Mouse (Mus musculus): Measurements from ENCODE around the gene Myo1d.

The Myo1d gene

DNA sequence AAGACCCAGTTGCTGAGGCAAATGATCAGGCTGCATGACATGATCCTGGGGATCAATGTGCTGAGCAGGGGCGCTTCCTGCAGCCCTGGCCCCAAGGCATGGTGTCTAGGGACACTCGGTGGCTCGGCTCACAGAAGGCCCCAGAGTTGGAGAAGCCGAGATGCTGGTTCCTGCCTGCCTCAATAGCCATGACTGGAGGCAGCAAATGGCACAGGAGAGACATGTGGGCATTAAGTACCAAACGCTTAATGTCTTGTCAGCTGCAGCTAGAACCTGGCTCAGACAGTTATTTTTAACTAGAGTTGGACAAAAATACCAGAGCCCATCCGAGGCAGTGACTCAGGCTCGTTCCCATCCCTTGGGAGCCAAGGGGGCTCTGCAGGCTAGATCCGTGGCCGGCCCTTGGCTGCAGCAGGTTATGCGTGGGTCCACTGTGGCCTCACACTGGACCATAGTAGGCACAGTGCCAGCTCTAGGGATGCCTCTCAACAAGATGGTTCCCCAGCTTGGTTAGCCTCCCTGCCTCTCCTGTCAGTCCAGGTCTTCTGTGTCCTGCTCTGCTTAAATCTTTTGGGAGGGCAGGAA is 294.1 kb downstream of the Myo1d start:
- in situ Hi-C loops (cut with MboI, MseI), result no loop called here

DNA sequence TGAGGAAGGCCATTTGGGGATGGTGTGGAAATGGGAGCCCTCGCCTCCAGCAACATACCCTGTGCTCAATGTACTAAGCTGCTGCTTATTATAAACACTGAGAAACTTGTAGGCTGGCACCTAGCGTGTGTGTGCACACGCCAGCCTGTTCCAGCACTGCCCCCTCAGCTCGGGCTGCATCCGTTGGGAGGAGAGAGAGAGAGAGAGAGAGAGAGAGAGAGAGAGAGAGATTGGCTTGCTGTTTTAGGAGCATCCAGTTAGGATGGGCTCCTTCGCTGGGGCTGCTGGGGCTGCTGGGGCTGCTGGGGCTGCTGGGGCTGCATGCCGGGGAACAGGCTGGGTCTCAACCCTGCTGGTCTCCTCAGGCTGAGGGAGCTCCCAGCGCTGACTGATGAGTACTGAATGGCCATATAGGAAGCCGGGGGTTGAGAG is 294.7 kb downstream of the Myo1d start:
- in situ Hi-C loops (cut with MboI, MseI), result no loop called here

DNA sequence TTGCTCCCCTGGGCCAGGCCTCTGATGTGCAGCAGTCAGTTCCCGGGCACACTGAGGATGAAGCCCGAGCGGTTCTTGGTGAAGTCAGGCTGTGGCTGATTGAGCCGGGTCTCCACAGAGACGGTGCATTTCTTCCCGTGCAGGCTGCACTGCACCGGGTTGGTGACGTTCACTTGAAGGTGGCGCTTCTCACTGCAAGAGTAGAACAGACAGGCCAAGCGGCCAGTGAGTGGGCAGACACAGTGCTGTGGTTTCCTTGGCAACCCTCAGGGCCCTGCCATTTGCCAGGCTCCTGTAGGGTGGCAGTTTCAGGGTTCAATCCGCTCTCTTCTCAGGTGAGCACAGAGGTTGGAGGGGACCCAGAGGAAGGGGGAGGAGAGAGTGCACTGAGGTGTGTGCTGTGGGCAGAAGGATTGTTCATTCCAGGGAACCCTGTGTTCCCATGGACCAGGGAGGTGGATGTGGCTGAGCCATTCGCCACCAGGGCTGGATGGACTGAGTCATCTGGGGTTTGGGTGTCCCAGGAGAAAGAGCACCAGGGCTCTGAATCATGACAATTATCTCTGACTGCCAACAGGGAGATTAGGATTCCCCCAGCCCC is 295.5 kb downstream of the Myo1d start:
- in situ Hi-C loops (cut with MboI, MseI), result no loop called here

DNA sequence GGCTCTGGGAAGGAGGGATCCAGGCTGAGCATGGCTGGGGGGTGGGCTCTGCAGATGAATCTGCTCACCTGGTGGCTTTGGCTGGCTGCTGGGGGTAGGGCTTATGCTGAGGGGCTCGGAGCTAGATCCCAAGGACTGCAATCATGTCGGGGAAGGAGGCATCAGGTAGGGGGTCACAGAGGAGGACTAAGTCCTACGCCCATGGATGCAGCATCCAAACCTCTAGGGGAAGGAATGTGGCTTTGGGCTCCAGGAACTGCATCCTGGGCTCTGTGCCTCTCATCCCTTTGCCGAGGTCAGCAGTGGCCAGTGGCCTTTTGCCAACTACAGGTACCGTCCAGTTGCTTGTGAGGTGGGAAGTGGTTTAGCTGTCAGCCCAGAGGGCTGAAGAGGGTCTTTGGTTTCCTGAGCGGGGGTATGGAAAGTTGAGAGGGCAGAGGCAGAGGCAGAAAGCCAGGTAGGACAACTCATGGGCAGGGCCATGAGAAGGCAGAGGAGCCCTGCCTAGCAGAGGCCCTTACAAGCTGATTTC is 296.2 kb downstream of the Myo1d start:
- in situ Hi-C loops (cut with MboI, MseI), result no loop called here

DNA sequence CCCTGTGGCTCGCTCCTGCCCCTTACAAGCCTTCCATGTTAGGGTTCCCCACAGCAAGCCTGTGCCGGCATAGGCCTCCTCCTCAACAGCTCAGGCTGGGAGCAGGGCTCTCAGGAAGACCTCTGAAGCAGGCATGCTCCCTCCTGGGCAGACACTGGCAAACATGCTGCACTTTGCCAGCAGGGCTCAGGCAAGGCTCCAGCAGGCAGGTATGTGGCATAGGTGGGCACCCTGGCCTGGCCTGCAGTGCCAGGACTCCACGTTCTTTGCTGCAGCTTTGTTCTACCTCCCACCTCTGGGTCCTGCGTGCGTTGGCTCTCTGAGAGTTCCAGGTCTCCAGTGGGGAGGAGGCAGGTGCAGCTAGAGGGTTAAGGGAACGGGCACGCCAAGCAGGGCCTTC is 296.9 kb downstream of the Myo1d start:
- in situ Hi-C loops (cut with MboI, MseI), result no loop called here

DNA sequence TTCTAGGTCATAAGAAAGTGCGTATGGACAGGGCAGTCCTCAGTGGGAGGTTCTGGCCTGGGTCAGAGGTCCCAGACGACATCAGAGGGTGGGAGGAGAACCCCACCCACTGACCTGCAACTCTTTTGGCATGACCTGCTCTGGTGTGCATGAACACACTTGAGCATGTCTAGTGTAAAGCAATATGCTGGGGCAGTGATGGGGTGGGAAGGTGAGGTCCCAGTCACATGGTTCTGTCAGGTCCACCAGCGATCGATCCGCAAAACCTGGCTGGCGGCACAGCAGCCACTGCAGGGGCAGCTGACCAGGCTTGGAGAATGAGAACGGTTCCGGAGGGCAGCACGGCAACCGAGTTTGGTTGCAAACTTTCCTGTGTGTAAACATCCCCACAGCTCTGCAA is 297.5 kb downstream of the Myo1d start:
- in situ Hi-C loops (cut with MboI, MseI), result no loop called here

DNA sequence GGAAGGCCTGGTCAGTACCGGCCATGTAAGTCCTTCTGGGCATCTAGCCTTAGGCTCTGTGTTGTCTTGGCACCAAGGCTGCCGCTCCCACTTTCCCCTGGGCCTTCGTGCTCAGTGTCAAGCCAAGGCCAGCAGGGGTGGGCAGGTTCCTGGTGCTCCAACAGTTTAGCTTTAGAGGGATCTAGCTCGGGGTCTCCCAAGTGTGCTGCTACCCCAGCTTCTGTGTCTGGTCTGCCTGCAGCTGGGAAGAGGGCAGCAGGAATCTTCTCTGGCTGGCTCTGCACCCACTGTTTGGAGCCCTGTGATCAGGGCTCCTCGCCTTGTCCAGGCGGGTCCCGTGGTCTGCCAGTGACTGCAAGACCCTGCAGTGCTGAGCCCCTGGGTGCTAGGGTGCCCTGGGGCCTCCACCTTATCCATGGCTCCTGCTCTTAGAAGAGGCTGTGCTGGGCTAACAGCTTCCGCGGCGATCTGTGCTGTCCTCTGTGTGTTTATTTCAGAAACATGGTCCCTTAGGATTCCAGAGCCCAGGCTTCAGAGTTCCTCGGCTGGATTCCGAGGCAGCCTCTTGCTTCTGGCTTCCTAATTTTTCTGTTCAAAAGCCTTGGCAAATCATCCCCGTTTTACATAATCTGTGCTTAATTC is 298.3 kb downstream of the Myo1d start:
- in situ Hi-C loops (cut with MboI, MseI), result no loop called here

DNA sequence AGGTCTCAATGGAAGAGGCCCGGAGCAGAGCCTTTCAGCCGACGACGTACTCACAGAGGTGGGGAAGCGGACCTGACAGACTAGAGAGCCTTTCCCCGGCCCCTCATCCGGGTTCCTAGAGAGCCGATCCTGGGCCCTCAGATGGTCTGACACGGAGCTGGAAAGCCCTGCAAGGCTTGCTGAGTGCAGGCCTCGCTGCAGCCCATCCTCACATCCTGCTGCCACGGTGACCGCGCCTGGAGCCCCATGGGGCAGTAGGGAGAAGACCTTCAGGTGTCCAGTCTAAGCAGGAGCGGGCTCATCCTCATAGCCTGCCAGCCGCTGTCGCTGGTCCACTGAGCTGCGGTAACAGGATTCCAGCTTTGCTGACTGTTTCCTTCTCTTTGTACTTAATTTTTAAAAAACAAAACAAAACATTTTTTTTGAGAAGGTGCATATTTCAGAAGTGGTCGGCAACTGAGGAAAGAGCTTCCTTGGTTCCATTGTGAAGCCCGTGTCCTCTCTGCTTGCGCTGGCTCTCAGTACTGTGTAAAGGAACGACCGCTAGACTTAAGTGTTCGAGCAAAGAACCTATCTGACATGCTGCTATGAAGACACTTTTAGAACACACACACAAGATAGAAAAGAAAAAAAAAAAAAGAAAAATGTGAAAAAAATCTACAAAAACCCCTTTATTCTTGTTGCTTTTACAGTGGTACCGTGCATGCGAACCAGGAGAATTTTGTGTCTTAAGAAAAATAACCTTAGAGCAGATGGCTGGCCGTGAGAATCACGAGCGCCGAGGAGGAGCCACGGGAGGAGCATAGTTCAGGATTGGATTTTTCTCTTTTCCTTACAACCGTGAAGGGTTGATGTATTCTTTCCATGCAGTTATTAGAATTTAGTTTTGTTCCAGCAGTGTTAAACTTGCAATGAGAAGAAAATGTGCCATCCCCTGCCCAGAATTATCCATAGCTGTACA is 299.6 kb downstream of the Myo1d start:
- in situ Hi-C loops (cut with MboI, MseI), result no loop called here

DNA sequence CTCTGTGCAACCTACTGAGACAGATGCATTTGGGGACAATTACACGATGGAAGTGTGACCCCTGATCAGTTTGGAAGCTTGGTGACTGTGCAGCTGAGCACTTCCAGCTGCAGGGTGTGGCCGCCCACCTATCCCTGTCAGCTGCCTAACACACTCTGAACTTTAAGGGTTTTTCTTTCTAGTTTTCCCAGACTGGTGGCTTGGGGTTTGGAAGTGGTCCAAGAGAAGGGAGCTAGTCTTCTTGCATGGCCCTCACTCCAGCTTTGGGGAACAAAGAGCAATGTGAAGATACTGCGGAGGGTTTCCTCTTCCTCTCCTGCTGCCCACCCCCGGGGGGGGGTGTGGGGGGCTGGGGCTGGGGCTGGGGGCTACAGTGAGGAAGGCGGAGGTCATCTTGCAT is 300.4 kb downstream of the Myo1d start:
- in situ Hi-C loops (cut with MboI, MseI), result no loop called here

DNA sequence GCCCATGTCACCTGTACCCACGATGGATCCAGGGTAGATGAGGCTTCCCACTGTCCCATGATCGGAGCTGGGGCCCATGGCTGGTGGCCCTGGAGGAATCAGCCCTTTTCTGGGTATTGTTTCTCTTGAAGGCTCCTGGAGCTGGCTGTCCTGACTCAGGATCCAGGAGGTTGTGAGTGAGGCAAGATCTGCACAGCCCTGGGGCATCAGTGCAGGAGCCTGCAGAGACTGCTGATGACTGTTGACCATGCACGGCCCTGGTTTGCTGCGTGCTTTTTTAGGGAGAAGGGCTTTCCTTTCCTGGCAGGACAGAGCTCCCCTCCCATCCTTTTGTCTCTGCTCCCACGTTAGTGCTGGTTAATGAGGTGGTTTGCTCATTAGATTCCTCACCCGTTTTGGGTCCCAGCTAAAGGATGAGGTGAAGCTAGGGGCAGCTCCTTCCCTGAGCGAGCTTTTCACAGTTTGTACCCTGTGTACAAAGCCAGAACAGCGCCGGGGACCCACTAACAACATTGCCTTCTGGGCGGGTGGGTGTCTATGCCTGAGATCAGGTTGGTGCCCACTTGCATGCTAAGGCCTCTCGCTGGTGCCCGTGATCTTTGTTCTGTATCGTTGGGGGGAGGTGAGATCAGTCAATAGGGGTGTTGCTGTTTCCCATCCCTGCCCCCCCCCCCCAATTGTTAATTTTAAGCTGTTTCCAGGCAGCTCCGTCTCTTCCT is 301.0 kb downstream of the Myo1d start:
- in situ Hi-C loops (cut with MboI, MseI), result no loop called here

DNA sequence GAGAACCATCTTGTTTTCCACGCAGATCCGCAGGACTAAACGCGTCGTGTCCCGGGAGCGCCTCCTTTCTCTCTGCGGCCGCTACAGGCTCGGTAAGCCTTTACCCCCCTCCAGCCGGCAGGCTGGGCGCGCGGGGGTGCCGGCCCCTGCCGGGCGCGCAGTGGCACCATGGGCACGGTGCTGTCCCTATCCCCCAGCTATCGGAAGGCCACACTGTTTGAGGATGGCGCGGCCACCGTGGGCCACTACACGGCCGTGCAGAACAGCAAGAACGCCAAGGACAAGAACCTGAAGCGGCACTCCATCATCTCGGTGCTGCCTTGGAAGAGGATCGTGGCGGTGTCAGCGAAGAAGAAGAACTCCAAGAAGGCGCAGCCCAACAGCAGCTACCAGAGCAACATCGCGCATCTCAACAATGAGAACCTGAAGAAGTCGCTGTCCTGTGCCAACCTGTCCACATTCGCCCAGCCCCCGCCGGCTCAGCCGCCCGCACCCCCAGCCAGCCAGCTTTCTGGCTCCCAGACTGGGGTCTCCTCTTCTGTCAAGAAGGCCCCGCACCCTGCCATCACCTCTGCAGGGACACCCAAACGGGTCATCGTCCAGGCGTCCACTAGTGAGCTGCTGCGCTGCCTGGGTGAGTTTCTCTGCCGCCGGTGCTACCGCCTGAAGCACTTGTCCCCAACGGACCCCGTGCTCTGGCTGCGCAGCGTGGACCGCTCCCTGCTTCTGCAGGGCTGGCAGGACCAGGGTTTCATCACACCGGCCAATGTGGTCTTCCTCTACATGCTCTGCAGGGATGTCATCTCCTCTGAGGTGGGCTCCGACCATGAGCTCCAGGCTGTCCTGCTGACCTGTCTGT is 302.3 kb downstream of the Myo1d start:
- in situ Hi-C loops (cut with MboI, MseI), result no loop called here

DNA sequence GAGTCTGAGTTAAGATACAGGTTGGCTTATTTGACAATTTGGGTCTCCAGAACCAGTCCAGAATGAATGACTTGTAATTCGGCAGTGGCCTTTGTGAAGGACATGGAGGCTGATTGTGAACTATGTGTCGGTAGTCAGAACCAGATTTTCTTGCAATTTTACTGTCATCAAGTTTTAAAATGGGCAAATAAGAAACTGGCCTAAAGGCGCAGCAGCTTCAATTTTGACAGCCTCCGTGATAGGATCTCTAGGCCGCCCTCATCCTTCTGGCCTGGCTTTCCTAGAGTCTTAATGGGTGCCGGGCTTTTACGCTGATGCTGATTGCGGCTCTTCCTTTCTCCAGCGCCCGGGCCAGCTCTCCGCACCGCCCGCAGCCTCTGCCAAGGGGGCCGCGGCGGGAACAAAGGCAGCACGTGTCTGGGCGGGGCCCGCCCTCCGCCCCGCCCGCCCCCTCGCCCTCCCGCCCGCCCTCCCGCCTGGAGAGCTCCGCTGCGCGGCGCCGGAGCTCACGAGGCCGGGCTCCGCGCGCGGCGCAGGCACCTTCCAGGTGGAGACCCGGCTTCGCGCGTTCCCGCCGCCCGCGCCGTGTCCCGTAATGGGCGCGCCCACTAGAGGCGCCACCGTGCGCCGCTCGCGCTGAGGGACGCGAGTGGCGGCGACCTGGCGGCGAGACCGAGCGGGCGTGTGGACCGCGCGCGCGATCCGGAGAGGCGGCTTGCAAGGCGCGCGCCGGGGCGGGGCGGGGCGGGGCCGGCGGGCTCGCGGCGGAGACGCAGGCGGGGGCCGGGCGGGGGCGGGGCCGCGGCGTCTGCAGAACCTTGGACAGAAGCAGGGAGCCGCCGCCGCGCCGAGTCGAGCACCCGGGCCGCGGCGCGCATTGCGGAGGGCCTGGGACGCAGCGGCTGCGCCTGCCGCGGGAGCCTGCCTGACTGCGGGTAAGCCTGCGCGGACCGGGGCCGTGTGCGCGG is 303.3 kb downstream of the Myo1d start, which contains the start of gene Cdk5r1:
Gene Cdk5r1, plus strand, starts transcription at position 802 of the 968 bp plus-strand sequence.
- in situ Hi-C loops (cut with MboI, MseI), result no loop called here

DNA sequence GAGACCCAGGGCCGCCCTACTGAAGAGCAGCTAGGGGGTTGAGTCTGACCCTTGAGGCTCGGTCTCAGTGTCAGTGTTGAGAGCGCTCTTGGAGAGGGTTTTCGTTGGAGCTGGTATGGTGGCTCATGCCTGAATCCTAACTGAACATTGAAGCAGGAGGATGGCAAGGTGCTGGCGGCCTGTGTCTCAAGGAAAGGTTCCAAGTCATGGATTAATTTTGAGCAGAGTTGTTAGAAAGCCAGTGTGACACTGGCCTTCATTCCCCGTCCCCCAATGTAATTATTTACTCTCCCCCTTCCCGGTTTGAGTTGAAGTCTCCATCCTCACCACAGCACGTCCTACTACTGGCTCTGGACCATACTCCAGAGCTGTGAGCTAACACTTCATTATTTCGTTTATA is 304.3 kb downstream of the Myo1d start:
- in situ Hi-C loops (cut with MboI, MseI), result no loop called here

DNA sequence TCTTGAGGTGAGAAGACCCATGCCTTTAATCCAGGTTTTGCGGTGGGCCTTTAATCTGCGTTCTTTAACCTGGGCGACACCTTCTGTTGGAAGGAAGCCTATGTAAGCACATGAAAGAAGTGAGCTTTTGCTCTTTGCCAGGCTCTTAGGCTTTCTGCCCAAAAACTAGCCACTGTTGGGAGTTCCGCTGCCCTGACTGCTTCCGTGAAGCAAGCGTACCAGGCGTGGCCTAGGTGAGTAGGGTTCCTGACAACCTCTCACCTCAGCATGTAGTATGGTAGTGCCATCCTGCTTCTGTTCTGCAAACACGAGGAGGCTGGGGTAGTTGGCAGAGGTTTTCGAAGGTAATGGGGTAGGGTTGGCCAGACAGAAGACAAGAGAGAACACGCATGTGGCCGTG is 305.0 kb downstream of the Myo1d start:
- in situ Hi-C loops (cut with MboI, MseI), result no loop called here

DNA sequence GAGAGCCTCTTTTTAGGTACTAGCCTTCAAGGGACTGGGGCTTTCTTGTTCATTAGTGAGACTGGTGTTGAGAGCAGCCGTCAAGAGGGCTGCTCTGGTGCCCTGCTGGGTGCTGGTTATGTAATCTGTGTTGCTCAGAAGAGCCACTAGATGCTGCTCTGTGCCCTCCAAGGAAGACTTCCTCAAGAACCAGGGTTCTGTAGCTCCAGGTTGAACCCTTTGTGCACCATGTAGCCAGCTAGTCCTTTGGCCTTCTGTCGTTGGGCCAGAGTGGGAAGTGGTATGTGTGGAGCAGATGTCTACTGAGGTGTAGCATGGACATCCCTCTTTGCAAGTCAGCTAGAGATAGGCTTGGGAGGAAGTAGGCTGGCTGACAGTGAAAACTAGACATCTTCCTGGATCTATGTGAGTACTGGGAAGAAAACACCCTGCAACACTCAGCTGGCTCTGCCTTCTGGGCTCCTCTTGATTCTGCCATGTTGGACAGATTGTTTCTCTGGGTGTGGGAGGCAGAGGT is 305.6 kb downstream of the Myo1d start:
- in situ Hi-C loops (cut with MboI, MseI), result no loop called here

DNA sequence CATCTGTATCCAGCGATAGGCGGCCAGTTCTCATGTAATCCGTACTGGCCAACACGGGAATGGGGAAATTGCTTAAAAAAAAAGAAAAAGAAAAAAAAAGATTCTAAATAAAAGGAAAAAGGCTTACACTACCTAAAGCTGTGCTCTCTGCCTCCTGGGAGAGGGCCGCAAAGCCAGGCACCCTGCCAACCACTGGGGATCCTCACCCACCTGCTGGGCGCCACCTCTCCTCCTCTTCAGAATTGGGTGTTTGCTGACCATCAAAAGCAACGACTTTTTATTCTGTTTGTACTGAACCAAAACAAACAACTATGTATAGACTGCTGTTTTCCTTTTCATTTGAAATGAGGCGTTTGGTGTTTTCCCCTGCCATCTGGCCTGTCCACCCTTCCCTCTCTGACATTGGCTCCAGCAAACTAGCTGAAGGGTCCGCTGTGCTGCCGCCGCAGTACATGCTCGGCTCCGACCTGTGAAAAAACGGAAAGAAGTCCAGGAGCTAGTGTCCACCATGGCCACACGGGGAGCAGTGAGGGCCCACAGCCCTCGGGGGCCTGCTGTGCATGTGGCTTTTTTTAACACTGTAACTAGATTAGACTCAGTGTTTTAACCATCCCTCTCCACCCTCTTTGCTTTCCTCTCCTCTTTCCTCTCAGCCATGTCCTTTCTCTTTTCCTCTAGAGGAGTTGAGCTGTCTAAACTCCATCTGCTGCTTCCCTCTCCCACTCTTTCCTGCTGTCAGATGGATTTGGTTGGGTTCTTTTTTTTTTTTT is 307.8 kb downstream of the Myo1d start:
- in situ Hi-C loops (cut with MboI, MseI), result no loop called here

DNA sequence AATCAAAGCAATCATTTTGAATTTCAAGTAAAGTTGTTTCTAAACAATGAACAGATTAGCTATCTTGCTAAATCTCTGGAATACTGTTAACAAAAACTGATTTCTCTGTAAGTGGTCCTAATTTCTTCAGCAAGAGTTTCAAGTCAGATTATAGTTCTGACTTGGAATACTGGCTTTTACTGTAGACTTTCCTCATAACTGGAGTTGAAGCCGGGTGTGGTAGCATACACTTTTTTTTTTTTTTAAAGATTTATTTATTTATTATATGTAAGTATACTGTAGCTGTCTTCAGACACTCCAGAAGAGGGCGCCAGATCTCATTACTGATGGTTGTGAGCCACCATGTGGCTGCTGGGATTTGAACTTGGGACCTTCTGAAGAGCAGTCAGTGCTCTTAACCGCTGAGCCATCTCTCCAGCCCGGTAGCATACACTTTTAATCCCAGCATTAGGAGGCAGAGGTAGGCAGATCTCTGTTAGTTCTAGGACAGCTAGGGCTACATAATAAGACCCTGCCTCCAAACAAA is 316.2 kb downstream of the Myo1d start:
- in situ Hi-C loops (cut with MboI, MseI), result loop anchor here (5.0 to 10.0 kb wide), 2 partner anchors 61 to 69 kb away; no protein-coding TSS in a partner anchor

DNA sequence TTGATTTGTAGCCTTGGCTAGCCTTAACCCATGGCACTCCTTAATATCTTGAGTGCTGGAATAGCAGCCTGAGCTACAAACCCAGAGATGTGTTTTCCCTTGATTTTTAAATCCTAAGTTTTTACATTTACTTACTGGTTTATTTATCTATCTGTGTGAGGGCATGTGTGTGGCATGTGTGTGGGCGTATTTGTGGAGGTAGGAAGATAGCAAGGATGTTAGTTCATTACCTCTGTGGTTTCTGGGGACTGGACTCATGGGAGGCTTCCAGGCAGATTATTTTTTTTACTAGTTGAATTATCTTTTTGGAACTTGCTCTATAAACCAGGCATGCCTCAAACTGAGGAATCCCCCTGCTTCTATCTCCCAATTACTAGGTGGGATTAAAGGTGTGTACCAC is 326.6 kb downstream of the Myo1d start:
- in situ Hi-C loops (cut with MboI, MseI), result loop anchor here in 1 of 2 experiments (5.0 kb wide), 1 partner anchor 214 kb away; no protein-coding TSS in a partner anchor
